Comparison of ENCODE assay signal across 8 mouse cellular contexts in the genomic region with DNA sequence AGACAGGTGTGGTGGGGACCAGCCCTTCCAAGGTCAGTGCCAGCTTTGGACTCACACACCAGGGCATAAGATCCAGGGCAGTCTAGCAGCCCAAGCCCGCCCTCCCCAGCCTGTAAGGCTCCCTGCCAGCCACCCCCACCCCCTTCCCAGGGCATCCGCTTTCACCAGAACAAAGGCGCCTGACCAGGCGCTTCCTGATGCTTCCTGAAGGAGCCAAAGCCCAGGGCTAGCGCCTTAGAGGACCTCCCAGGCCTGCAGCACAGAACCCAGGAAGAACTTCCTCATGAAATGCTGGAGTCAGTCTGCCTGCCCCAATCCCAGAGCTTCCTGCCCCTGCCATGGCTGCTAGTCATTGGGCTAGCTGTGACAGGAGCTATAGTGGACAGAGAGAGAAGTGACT. TPM values are rescaled to one million over a fixed set of nuclear protein-coding genes. Genes with fewer than 3 reads are reported as not detected.
A peak's percentile ranks its signal among the peaks of the same experiment; 100 is the strongest.
DNase-seq lines count a peak whose midpoint lies in the region; ATAC-seq and TF ChIP-seq lines count a peak whose summit lies in the region.

No protein-coding gene starts in this region.

- no peaks in the 10 kb centered on the region for H3K9me3 ChIP-seq in hindbrain, embryonic 10.5 days
- no peaks in the 10 kb centered on the region for H3K9me3 ChIP-seq in hindbrain, embryonic 11.5 days (ENCODE audit: control insufficient read depth, low read length)
- no peaks in the 10 kb centered on the region for H3K9me3 ChIP-seq in forebrain, embryonic 16.5 days (ENCODE audit: control insufficient read depth, low read length)

- peaks cover 10% of the 10 kb centered on the region for H3K27me3 ChIP-seq in hindbrain, embryonic 10.5 days (ENCODE audit: insufficient read depth, poor library complexity, severe bottlenecking)
- H3K27me3 ChIP-seq in hindbrain, embryonic 11.5 days (ENCODE audit: control insufficient read depth, insufficient read depth, low read length): 0 out of 2 replicates have a peak, but pooled peaks cover 4% of the 10 kb centered on the region
- H3K27me3 ChIP-seq in forebrain, embryonic 16.5 days (replicated peaks; ENCODE audit: control insufficient read depth, insufficient read depth, low read length): no peaks in the 10 kb centered on the region
- H3K27me3 ChIP-seq in kidney, adult 2 months (replicated peaks; ENCODE audit: control insufficient read depth, insufficient read depth, low read length): no peaks in the 10 kb centered on the region
- H3K27me3 ChIP-seq in thymus, adult 2 months (ENCODE audit: control insufficient read depth, insufficient read depth, low read length): no peaks in the 10 kb centered on the region; the same call in 1 of the 2 replicates

- TF ChIP-seq POLR2A in kidney, adult 2 months (IDR thresholded peaks at IDR 0.05; ENCODE audit: low read depth, low read length): no peak
- TF ChIP-seq POLR2A in thymus, adult 2 months (IDR thresholded peaks at IDR 0.05; ENCODE audit: control insufficient read depth, extremely low read depth, insufficient read depth, low read length, poor library complexity): no peak

- WGBS in hindbrain, embryonic 10.5 days: 25% methylated on average over 5 of the region's 5 CpGs
- WGBS in hindbrain, embryonic 11.5 days: 39% methylated on average over 5 of the region's 5 CpGs
- WGBS in forebrain, embryonic 16.5 days: 20% methylated on average over 5 of the region's 5 CpGs
- 11% methylated on average over 5 of the region's 5 CpGs for WGBS in kidney, adult 2 months
- 83% methylated on average over 5 of the region's 5 CpGs for WGBS in thymus, adult 2 months

- no peak for ATAC-seq in hindbrain, embryonic 11.5 days (ENCODE audit: low FRiP score)
- peak; percentile 35; the same call in 1 of the 2 replicates for ATAC-seq in forebrain, embryonic 16.5 days

- H3K9ac ChIP-seq in hindbrain, embryonic 11.5 days (ENCODE audit: low read depth, low read length): no peak overlapping the region
- no peak overlapping the region for H3K9ac ChIP-seq in forebrain, embryonic 16.5 days (replicated peaks; ENCODE audit: low read depth, low read length)

- peaks cover 85% of the 10 kb centered on the region for H3K4me1 ChIP-seq in hindbrain, embryonic 10.5 days (replicated peaks)
- H3K4me1 ChIP-seq in hindbrain, embryonic 11.5 days (replicated peaks; ENCODE audit: control insufficient read depth, insufficient read depth, low read length): 0 out of 2 replicates have a peak, but pooled peaks cover 4% of the 10 kb centered on the region
- H3K4me1 ChIP-seq in forebrain, embryonic 16.5 days (replicated peaks; ENCODE audit: control insufficient read depth, insufficient read depth, low read length): peaks cover 12% of the 10 kb centered on the region
- peaks cover 87% of the 10 kb centered on the region for H3K4me1 ChIP-seq in kidney, adult 2 months (ENCODE audit: control insufficient read depth, insufficient read depth, low read length)
- H3K4me1 ChIP-seq in thymus, adult 2 months (replicated peaks; ENCODE audit: control insufficient read depth, insufficient read depth, low read length): no peaks in the 10 kb centered on the region

- peak overlapping the region; percentile 77 for H3K27ac ChIP-seq in hindbrain, embryonic 10.5 days
- no peak overlapping the region for H3K27ac ChIP-seq in hindbrain, embryonic 11.5 days (ENCODE audit: low read depth, low read length)
- H3K27ac ChIP-seq in forebrain, embryonic 16.5 days (ENCODE audit: low read length): no peak overlapping the region
- H3K27ac ChIP-seq in kidney, adult 2 months (ENCODE audit: insufficient read depth, low read depth, low read length): peak overlapping the region; percentile 95
- no peak overlapping the region for H3K27ac ChIP-seq in thymus, adult 2 months (ENCODE audit: control insufficient read depth, insufficient read depth, low read length)

- DNase-seq in hindbrain, embryonic 10.5 days (ENCODE audit: low spot score): no peak
- DNase-seq in hindbrain, embryonic 11.5 days (ENCODE audit: low spot score): no peak
- DNase-seq in kidney, adult 2 months: peak; percentile 86
- peak; percentile 70 for DNase-seq in lung, postnatal 14 days
- no peak for DNase-seq in spleen, postnatal 36 days (ENCODE audit: low spot score in 2 of 2)
- no peak for DNase-seq in thymus, adult 18-20 months
- DNase-seq in thymus, adult 2 months: no peak

- TF ChIP-seq CTCF in kidney, adult 2 months (conservative IDR thresholded peaks at IDR 0.05; ENCODE audit: insufficient read depth, insufficient read length, low read depth, low read length): no peak
- TF ChIP-seq CTCF in thymus, adult 2 months (IDR thresholded peaks at IDR 0.05; ENCODE audit: borderline replicate concordance, control insufficient read depth, extremely low read depth, insufficient read depth, low read length, poor library complexity): no peak

- 0 out of 2 replicates have a peak, but pooled peaks cover 3% of the 10 kb centered on the region for H3K36me3 ChIP-seq in hindbrain, embryonic 10.5 days
- no peaks in the 10 kb centered on the region for H3K36me3 ChIP-seq in hindbrain, embryonic 11.5 days (ENCODE audit: control insufficient read depth, insufficient read depth, low read length)
- H3K36me3 ChIP-seq in forebrain, embryonic 16.5 days (ENCODE audit: control insufficient read depth, insufficient read depth): no peaks in the 10 kb centered on the region
- H3K36me3 ChIP-seq in kidney, adult 2 months (ENCODE audit: control insufficient read depth, insufficient read depth, low read length): no peaks in the 10 kb centered on the region
- no peaks in the 10 kb centered on the region for H3K36me3 ChIP-seq in thymus, adult 2 months (ENCODE audit: control insufficient read depth, insufficient read depth, low read length)

- no peak overlapping the region for H3K4me3 ChIP-seq in hindbrain, embryonic 10.5 days
- H3K4me3 ChIP-seq in hindbrain, embryonic 11.5 days (ENCODE audit: low read depth, low read length): no peak overlapping the region
- H3K4me3 ChIP-seq in forebrain, embryonic 16.5 days (replicated peaks; ENCODE audit: low read length): no peak overlapping the region
- H3K4me3 ChIP-seq in kidney, adult 2 months (ENCODE audit: insufficient read depth, low read depth, low read length): no peak overlapping the region
- H3K4me3 ChIP-seq in thymus, adult 2 months (ENCODE audit: control insufficient read depth, insufficient read depth, low read length): no peak overlapping the region

- H3K4me2 ChIP-seq in hindbrain, embryonic 11.5 days (replicated peaks; ENCODE audit: low read depth, low read length): no peak overlapping the region
- no peak overlapping the region for H3K4me2 ChIP-seq in forebrain, embryonic 16.5 days (ENCODE audit: low read length)

RNA-seq across cellular contexts. Expression of a gene that starts 7.0 kb away (rescaled TPM):
- polyA plus RNA-seq in hindbrain, embryonic 10.5 days (2016; fragmentation: Nextera tagmentation; extraction: Ambion mirVana): 7.2 and 10.8 TPM in 2 replicates
- polyA plus RNA-seq in hindbrain, embryonic 11.5 days (2014; fragmentation: Nextera tagmentation; extraction: Ambion mirVana): 3.3 and 4.4 TPM in 2 replicates
- polyA plus RNA-seq in forebrain, embryonic 16.5 days (2015; fragmentation: Nextera tagmentation; extraction: Ambion mirVana): 3.0 and 3.2 TPM in 2 replicates
- 83.3 and 97.8 TPM in 2 replicates for polyA plus RNA-seq in kidney, adult 2 months (2012; rRNA removed)
- polyA plus RNA-seq in thymus, adult 2 months (2012; rRNA removed): 9.2 and 13.1 TPM in 2 replicates

RNA-seq across cellular contexts. Expression of a gene that starts 38.5 kb away (rescaled TPM):
- polyA plus RNA-seq in hindbrain, embryonic 10.5 days (2016; fragmentation: Nextera tagmentation; extraction: Ambion mirVana): 440 and 510 TPM in 2 replicates
- 432 and 442 TPM in 2 replicates for polyA plus RNA-seq in hindbrain, embryonic 11.5 days (2014; fragmentation: Nextera tagmentation; extraction: Ambion mirVana)
- polyA plus RNA-seq in forebrain, embryonic 16.5 days (2015; fragmentation: Nextera tagmentation; extraction: Ambion mirVana): 305 and 334 TPM in 2 replicates
- 2,294 and 2,331 TPM in 2 replicates for polyA plus RNA-seq in kidney, adult 2 months (2012; rRNA removed)
- polyA plus RNA-seq in thymus, adult 2 months (2012; rRNA removed): 3,034 and 4,273 TPM in 2 replicates

RNA-seq across cellular contexts. Expression of a gene that starts 47.4 kb away (rescaled TPM):
- polyA plus RNA-seq in hindbrain, embryonic 10.5 days (2016; fragmentation: Nextera tagmentation; extraction: Ambion mirVana): 278 and 297 TPM in 2 replicates
- 174 and 183 TPM in 2 replicates for polyA plus RNA-seq in hindbrain, embryonic 11.5 days (2014; fragmentation: Nextera tagmentation; extraction: Ambion mirVana)
- 189 and 202 TPM in 2 replicates for polyA plus RNA-seq in forebrain, embryonic 16.5 days (2015; fragmentation: Nextera tagmentation; extraction: Ambion mirVana)
- 80.0 and 95.3 TPM in 2 replicates for polyA plus RNA-seq in kidney, adult 2 months (2012; rRNA removed)
- polyA plus RNA-seq in thymus, adult 2 months (2012; rRNA removed): 209 and 213 TPM in 2 replicates

RNA-seq across cellular contexts. Expression of a gene that starts 54.6 kb away (rescaled TPM):
- 12.6 and 16.0 TPM in 2 replicates for polyA plus RNA-seq in hindbrain, embryonic 10.5 days (2016; fragmentation: Nextera tagmentation; extraction: Ambion mirVana)
- polyA plus RNA-seq in hindbrain, embryonic 11.5 days (2014; fragmentation: Nextera tagmentation; extraction: Ambion mirVana): 14.0 and 16.8 TPM in 2 replicates
- 16.1 and 18.5 TPM in 2 replicates for polyA plus RNA-seq in forebrain, embryonic 16.5 days (2015; fragmentation: Nextera tagmentation; extraction: Ambion mirVana)
- 18.2 TPM in 2 replicates for polyA plus RNA-seq in kidney, adult 2 months (2012; rRNA removed)
- polyA plus RNA-seq in thymus, adult 2 months (2012; rRNA removed): 25.7 and 27.3 TPM in 2 replicates

Comparison
In these comparisons a context has a peak if more than half of its experiments do, and no peak if none do; other contexts are left out.
1. H3K27ac ChIP-seq: peak in hindbrain, embryonic 10.5 days (single experiment) and kidney, adult 2 months (single experiment); none in hindbrain, embryonic 11.5 days (single experiment), forebrain, embryonic 16.5 days (single experiment) and thymus, adult 2 months (single experiment).
2. DNase-seq: peak in kidney, adult 2 months (single experiment) and lung, postnatal 14 days (single experiment); none in hindbrain, embryonic 10.5 days (single experiment), hindbrain, embryonic 11.5 days (single experiment), spleen, postnatal 36 days (0 of 2), thymus, adult 18-20 months (0 of 2) and thymus, adult 2 months (single experiment).